Mouse (Mus musculus): ENCODE data around the gene Ldb2. TPM values are rescaled to one million over a fixed set of nuclear protein-coding genes. Genes with fewer than 3 reads are reported as not detected.

Gene Ldb2
- polyA plus RNA-seq (2014; fragmentation: Nextera tagmentation; extraction: Ambion mirVana) = 49.1 and 51.5 TPM in 2 replicates

- ATAC-seq (replicated peaks; ENCODE audit: insufficient number of reproducible peaks, low FRiP score, low TSS enrichment, low read depth) = peak; percentile 91
- DNase-seq (ENCODE audit: low spot score) = peak; percentile 80
- peak within 1 kb of the TSS; percentile 60 for H3K4me2 ChIP-seq (ENCODE audit: low read depth, low read length)
- peaks cover 5% of the 10 kb centered on the region; the same call in 1 of the 2 replicates for H3K4me1 ChIP-seq (ENCODE audit: control insufficient read depth, insufficient read depth, low read length)
- no peak within 1 kb of the TSS for H3K27ac ChIP-seq (replicated peaks; ENCODE audit: low read depth, low read length)
- H3K36me3 ChIP-seq (replicated peaks; ENCODE audit: control insufficient read depth, insufficient read depth, low read depth, low read length) = no peaks in the 10 kb centered on the region
- no peaks in the 10 kb centered on the region for H3K27me3 ChIP-seq (ENCODE audit: control insufficient read depth, insufficient read depth, low read length)
- peak within 1 kb of the TSS; percentile 64 for H3K9ac ChIP-seq (replicated peaks; ENCODE audit: low read length)
- H3K4me3 ChIP-seq (ENCODE audit: low read depth, low read length) = peak within 1 kb of the TSS; percentile 48
- WGBS = 1% methylated on average over 19 of the region's 19 CpGs
- H3K9me3 ChIP-seq (replicated peaks; ENCODE audit: control insufficient read depth, low read length) = no peaks in the 10 kb centered on the region
Observed at GRCm38 (mm10) chr5:44799053-44799860, at the start of gene Ldb2. Ldb2 (minus strand) TSS chr5:44799680.

GRCm38 (mm10) chr5:44831287-44831686 is 31.8 kb upstream of the Ldb2 start:
- no peak overlapping the region for H3K27ac ChIP-seq (replicated peaks; ENCODE audit: low read depth, low read length)
- DNase-seq (ENCODE audit: low spot score) (peak; percentile 9), ATAC-seq (replicated peaks; ENCODE audit: insufficient number of reproducible peaks, low FRiP score, low TSS enrichment, low read depth) (no peak)
- no peaks in the 10 kb centered on the region for H3K4me1 ChIP-seq (ENCODE audit: control insufficient read depth, insufficient read depth, low read length)
- 61% methylated on average over 5 of the region's 5 CpGs for whole genome bisulfite sequencing
- no peaks in the 10 kb centered on the region for H3K36me3 ChIP-seq (replicated peaks; ENCODE audit: control insufficient read depth, insufficient read depth, low read depth, low read length)
- H3K4me2 ChIP-seq (ENCODE audit: low read depth, low read length) = no peak overlapping the region
- no peak overlapping the region for H3K9ac ChIP-seq (replicated peaks; ENCODE audit: low read length)
- H3K9me3 ChIP-seq (replicated peaks; ENCODE audit: control insufficient read depth, low read length) = no peaks in the 10 kb centered on the region
- H3K4me3 ChIP-seq (ENCODE audit: low read depth, low read length) = no peak overlapping the region
- H3K27me3 ChIP-seq (ENCODE audit: control insufficient read depth, insufficient read depth, low read length) = no peaks in the 10 kb centered on the region

- H3K4me3 ChIP-seq (ENCODE audit: low read depth, low read length) = no peak overlapping the region
- H3K4me1 ChIP-seq (ENCODE audit: control insufficient read depth, insufficient read depth, low read length) = no peaks in the 10 kb centered on the region
- H3K9me3 ChIP-seq (replicated peaks; ENCODE audit: control insufficient read depth, low read length) = no peaks in the 10 kb centered on the region
- no peaks in the 10 kb centered on the region for H3K27me3 ChIP-seq (ENCODE audit: control insufficient read depth, insufficient read depth, low read length)
- no peak for DNase-seq (ENCODE audit: low spot score)
- WGBS = 83% methylated on average over 1 of the region's 1 CpGs
- no peak overlapping the region for H3K9ac ChIP-seq (replicated peaks; ENCODE audit: low read length)
- H3K27ac ChIP-seq (replicated peaks; ENCODE audit: low read depth, low read length) = no peak overlapping the region
- H3K4me2 ChIP-seq (ENCODE audit: low read depth, low read length) = no peak overlapping the region
- H3K36me3 ChIP-seq (replicated peaks; ENCODE audit: control insufficient read depth, insufficient read depth, low read depth, low read length) = no peaks in the 10 kb centered on the region
- ATAC-seq (replicated peaks; ENCODE audit: insufficient number of reproducible peaks, low FRiP score, low TSS enrichment, low read depth) = no peak
Observed at GRCm38 (mm10) chr5:44815506-44815905, 16.0 kb upstream of the Ldb2 start.

- DNase-seq (ENCODE audit: low spot score) (no peak), ATAC-seq (replicated peaks; ENCODE audit: insufficient number of reproducible peaks, low FRiP score, low TSS enrichment, low read depth) (no peak)
- H3K9ac ChIP-seq (replicated peaks; ENCODE audit: low read length) = no peak overlapping the region
- no peaks in the 10 kb centered on the region for H3K36me3 ChIP-seq (replicated peaks; ENCODE audit: control insufficient read depth, insufficient read depth, low read depth, low read length)
- no peaks in the 10 kb centered on the region for H3K9me3 ChIP-seq (replicated peaks; ENCODE audit: control insufficient read depth, low read length)
- no peak overlapping the region for H3K4me3 ChIP-seq (ENCODE audit: low read depth, low read length)
- no peaks in the 10 kb centered on the region for H3K27me3 ChIP-seq (ENCODE audit: control insufficient read depth, insufficient read depth, low read length)
- no peak overlapping the region for H3K4me2 ChIP-seq (ENCODE audit: low read depth, low read length)
- WGBS = 87% methylated on average over 2 of the region's 2 CpGs
- peaks cover under 1% of the 10 kb centered on the region; the same call in 1 of the 2 replicates for H3K4me1 ChIP-seq (ENCODE audit: control insufficient read depth, insufficient read depth, low read length)
- H3K27ac ChIP-seq (replicated peaks; ENCODE audit: low read depth, low read length) = no peak overlapping the region
Observed at GRCm38 (mm10) chr5:44805960-44806359, 6.5 kb upstream of the Ldb2 start.

- H3K27ac ChIP-seq (replicated peaks; ENCODE audit: low read depth, low read length) = peak overlapping the region; percentile 35; the same call in 1 of the 2 replicates
- no peak overlapping the region for H3K9ac ChIP-seq (replicated peaks; ENCODE audit: low read length)
- no peaks in the 10 kb centered on the region for H3K9me3 ChIP-seq (replicated peaks; ENCODE audit: control insufficient read depth, low read length)
- H3K36me3 ChIP-seq (replicated peaks; ENCODE audit: control insufficient read depth, insufficient read depth, low read depth, low read length) = no peaks in the 10 kb centered on the region
- ATAC-seq (replicated peaks; ENCODE audit: insufficient number of reproducible peaks, low FRiP score, low TSS enrichment, low read depth) (no peak; the same call in 1 of the 2 replicates), DNase-seq (ENCODE audit: low spot score) (peak; percentile 63)
- H3K4me1 ChIP-seq (ENCODE audit: control insufficient read depth, insufficient read depth, low read length) = peaks cover 5% of the 10 kb centered on the region; the same call in 1 of the 2 replicates
- no peak overlapping the region for H3K4me3 ChIP-seq (ENCODE audit: low read depth, low read length)
- 16% methylated on average over 3 of the region's 3 CpGs for WGBS
- no peaks in the 10 kb centered on the region for H3K27me3 ChIP-seq (ENCODE audit: control insufficient read depth, insufficient read depth, low read length)
- H3K4me2 ChIP-seq (ENCODE audit: low read depth, low read length) = no peak overlapping the region
Observed at GRCm38 (mm10) chr5:44801100-44801499, 1.6 kb upstream of the Ldb2 start.

DNA sequence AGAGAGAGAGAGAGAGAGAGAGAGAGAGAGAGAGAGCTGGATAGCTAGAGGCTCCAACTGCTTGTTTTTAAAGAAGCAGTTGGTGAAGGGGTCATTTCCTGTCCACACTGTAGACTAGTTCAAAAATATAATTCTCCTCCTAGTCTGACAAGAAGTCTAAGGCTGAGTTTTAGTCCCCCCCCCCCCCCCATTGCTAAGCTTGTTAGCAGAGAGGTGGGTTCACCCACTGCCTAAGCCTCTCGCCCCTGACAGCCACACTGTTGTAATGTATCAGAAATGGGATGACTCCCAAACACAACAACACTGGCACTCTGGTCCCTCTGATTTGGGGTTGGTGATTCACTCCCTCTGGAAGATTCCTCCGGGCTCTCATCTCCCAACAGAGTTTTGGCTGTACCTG is 381 bp upstream of the Ldb2 start:
- H3K27ac ChIP-seq (replicated peaks; ENCODE audit: low read depth, low read length) = no peak overlapping the region

DNA sequence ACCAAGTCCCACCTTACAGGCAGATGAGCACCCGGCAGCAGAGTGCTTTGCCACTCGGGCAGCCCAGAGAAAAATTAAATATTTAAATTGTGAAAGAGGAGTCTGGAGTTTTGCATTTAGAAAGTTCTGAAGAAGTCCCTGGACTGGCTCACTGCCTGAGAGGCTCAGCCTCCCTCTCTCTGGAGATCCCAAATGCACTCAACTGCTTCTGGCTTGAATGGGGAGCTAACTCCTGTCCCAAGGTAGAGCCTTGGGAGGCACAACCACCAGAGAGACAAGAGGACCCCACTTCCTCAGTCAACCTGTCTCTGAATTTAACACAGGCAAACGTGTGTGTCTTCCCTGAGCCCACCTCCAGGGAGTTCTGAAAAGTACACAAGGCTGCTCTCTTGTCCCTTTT is 987 bp downstream of the Ldb2 start:
- Histone ChIP-seq H3K27me3 (ENCODE audit: control insufficient read depth, insufficient read depth, low read length) (no peaks in the 10 kb centered on the region), H3K27ac (replicated peaks; ENCODE audit: low read depth, low read length) (no peak overlapping the region), H3K9ac (replicated peaks; ENCODE audit: low read length) (peak overlapping the region; percentile 64), H3K4me3 (ENCODE audit: low read depth, low read length) (peak overlapping the region; percentile 48), H3K4me2 (ENCODE audit: low read depth, low read length) (peak overlapping the region; percentile 60), H3K4me1 (ENCODE audit: control insufficient read depth, insufficient read depth, low read length) (peaks cover 5% of the 10 kb centered on the region; the same call in 1 of the 2 replicates), H3K36me3 (replicated peaks; ENCODE audit: control insufficient read depth, insufficient read depth, low read depth, low read length) (no peaks in the 10 kb centered on the region), H3K9me3 (replicated peaks; ENCODE audit: control insufficient read depth, low read length) (no peaks in the 10 kb centered on the region)
- ATAC-seq (replicated peaks; ENCODE audit: insufficient number of reproducible peaks, low FRiP score, low TSS enrichment, low read depth) (no peak), DNase-seq (ENCODE audit: low spot score) (no peak)
- 3% methylated on average over 3 of the region's 3 CpGs for WGBS

More for the DNA sequence above, 381 bp upstream of the Ldb2 start:
- H3K4me1 ChIP-seq (ENCODE audit: control insufficient read depth, insufficient read depth, low read length) = peaks cover 5% of the 10 kb centered on the region; the same call in 1 of the 2 replicates
- H3K4me2 ChIP-seq (ENCODE audit: low read depth, low read length) = peak overlapping the region; percentile 60; the same call in 1 of the 2 replicates
- DNase-seq (ENCODE audit: low spot score) (peak; percentile 18), ATAC-seq (replicated peaks; ENCODE audit: insufficient number of reproducible peaks, low FRiP score, low TSS enrichment, low read depth) (peak; percentile 66)
- 16% methylated on average over 2 of the region's 2 CpGs for WGBS
- no peaks in the 10 kb centered on the region for H3K9me3 ChIP-seq (replicated peaks; ENCODE audit: control insufficient read depth, low read length)
- peak overlapping the region; percentile 48; the same call in 1 of the 2 replicates for H3K4me3 ChIP-seq (ENCODE audit: low read depth, low read length)
- H3K9ac ChIP-seq (replicated peaks; ENCODE audit: low read length) = peak overlapping the region; percentile 64; the same call in 1 of the 2 replicates
- no peaks in the 10 kb centered on the region for H3K27me3 ChIP-seq (ENCODE audit: control insufficient read depth, insufficient read depth, low read length)
- H3K36me3 ChIP-seq (replicated peaks; ENCODE audit: control insufficient read depth, insufficient read depth, low read depth, low read length) = no peaks in the 10 kb centered on the region

GRCm38 (mm10) chr5:44798056-44798455 is 1.4 kb downstream of the Ldb2 start:
- Histone ChIP-seq H3K4me2 (ENCODE audit: low read depth, low read length) (peak overlapping the region; percentile 60), H3K4me3 (ENCODE audit: low read depth, low read length) (peak overlapping the region; percentile 48), H3K36me3 (replicated peaks; ENCODE audit: control insufficient read depth, insufficient read depth, low read depth, low read length) (no peaks in the 10 kb centered on the region), H3K9me3 (replicated peaks; ENCODE audit: control insufficient read depth, low read length) (no peaks in the 10 kb centered on the region), H3K9ac (replicated peaks; ENCODE audit: low read length) (peak overlapping the region; percentile 64), H3K27ac (replicated peaks; ENCODE audit: low read depth, low read length) (no peak overlapping the region), H3K27me3 (ENCODE audit: control insufficient read depth, insufficient read depth, low read length) (no peaks in the 10 kb centered on the region), H3K4me1 (ENCODE audit: control insufficient read depth, insufficient read depth, low read length) (peaks cover 5% of the 10 kb centered on the region; the same call in 1 of the 2 replicates)
- DNase-seq (ENCODE audit: low spot score) (no peak), ATAC-seq (replicated peaks; ENCODE audit: insufficient number of reproducible peaks, low FRiP score, low TSS enrichment, low read depth) (no peak)
- 10% methylated on average over 2 of the region's 2 CpGs for WGBS

Measured in embryonic facial prominence, embryonic 11.5 days (tissue).